Comparison of ENCODE assay signal across 20 mouse cellular contexts in the genomic region with DNA sequence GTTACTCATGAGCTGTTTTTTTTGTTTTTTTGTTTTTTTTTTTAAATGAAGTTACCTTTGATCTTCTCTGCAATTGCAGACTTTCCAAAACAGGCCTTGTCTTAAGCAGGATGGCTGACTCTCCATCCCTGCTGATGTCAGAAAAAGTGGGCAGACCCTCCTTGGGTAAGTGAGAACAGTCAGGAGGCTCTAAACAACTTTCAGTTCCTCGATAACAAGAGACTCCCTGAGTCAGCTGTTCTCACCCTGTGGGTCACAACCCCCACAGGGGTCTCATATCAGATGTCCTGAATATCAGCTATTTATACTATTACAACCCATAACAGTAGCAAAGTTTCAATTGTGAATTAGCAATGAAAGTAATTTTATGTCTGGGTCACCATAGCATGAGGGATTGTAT. TPM values are rescaled to one million over a fixed set of nuclear protein-coding genes. Genes with fewer than 3 reads are reported as not detected.
DNase-seq lines count a peak whose midpoint lies in the region; ATAC-seq and TF ChIP-seq lines count a peak whose summit lies in the region.
"Had no signal": no experiment of that assay in that cellular context is flagged by ENCODE, and none has a peak within 500 bp of the region (broad histone marks: within the 10 kb centered on the region; RNA-seq: fewer than 3 reads in every experiment).

No protein-coding gene starts in this region.

- TF ChIP-seq POLR2A in CH12.LX (IDR thresholded peaks at IDR 0.05; ENCODE audit: low read depth, low read length), result no peak

- TF ChIP-seq EP300 in CH12.LX (IDR thresholded peaks at IDR 0.05; ENCODE audit: low read length), result no peak

- intact Hi-C loops in left cerebral cortex, postnatal 10 days (cut with DNase I), result no loop called here

- dilution Hi-C loops in CH12.LX (cut with MboI; ENCODE audit: extremely low pct_ligation_motif_present, extremely low pct_unique_long_range_greater_than_20kb, low sequenced_read_pairs), result no loop called here

- H3K4me1 ChIP-seq in CH12.LX (ENCODE audit: control insufficient read depth in 1 of 2, insufficient read depth in 2 of 2), result peaks cover 13 to 49% of the 10 kb centered on the region in 2 experiments
- no peaks in the 10 kb centered on the region for H3K4me1 ChIP-seq in intestine, postnatal 0 days (replicated peaks; ENCODE audit: control insufficient read depth, insufficient read depth, low read length)

- no peaks in the 10 kb centered on the region for H3K9me3 ChIP-seq in CH12.LX (replicated peaks; ENCODE audit: low read length)
- H3K9me3 ChIP-seq in intestine, postnatal 0 days (ENCODE audit: control insufficient read depth), result no peaks in the 10 kb centered on the region
- H3K9me3 ChIP-seq: G1E had no signal

- no peak for ATAC-seq in intestine, postnatal 0 days
- ATAC-seq: activated CD4-positive, CD25-positive, alpha-beta regulatory T cell, adult 4 months; CD4-positive, CD25-positive, alpha-beta regulatory T cell, adult 4 months; Patski had no signal

- H3K27ac ChIP-seq in CH12.LX (ENCODE audit: insufficient read depth, low read depth), result no peak overlapping the region
- H3K27ac ChIP-seq in intestine, postnatal 0 days (ENCODE audit: low read depth, low read length), result no peak overlapping the region

- WGBS in intestine, postnatal 0 days, result 31% methylated on average over 1 of the region's 1 CpGs

- TF ChIP-seq RAD21 in CH12.LX (IDR thresholded peaks at IDR 0.05; ENCODE audit: low read depth, low read length), result no peak

- no peak overlapping the region for H3K4me3 ChIP-seq in CH12.LX (replicated peaks in 1 of 3; ENCODE audit: low read depth in 2 of 3, low read length in 2 of 3, poor library complexity in 1 of 3)
- H3K4me3 ChIP-seq in intestine, postnatal 0 days (ENCODE audit: low read depth, low read length), result no peak overlapping the region

- H3K4me2 ChIP-seq in CH12.LX (ENCODE audit: insufficient read depth, low read depth, poor library complexity, severe bottlenecking), result no peak overlapping the region
- H3K4me2 ChIP-seq in intestine, postnatal 0 days (replicated peaks; ENCODE audit: low read depth), result no peak overlapping the region

- no peaks in the 10 kb centered on the region for H3K27me3 ChIP-seq in CH12.LX (replicated peaks)
- no peaks in the 10 kb centered on the region for H3K27me3 ChIP-seq in intestine, postnatal 0 days (replicated peaks; ENCODE audit: control insufficient read depth, insufficient read depth, low read length)
- H3K27me3 ChIP-seq: Patski had no signal

- in situ Hi-C loops in CH12.LX (cut with MboI; ENCODE audit: low pct_ligation_motif_present, low pct_unique_long_range_greater_than_20kb, low sequenced_read_pairs), result no loop called here

- DNase-seq in CH12.LX (ENCODE audit: extremely low read depth) (peak; percentile 52), MN1 (ENCODE audit: low spot score) (peak; percentile 53)
- DNase-seq in left cerebral cortex, postnatal 10 days (ENCODE audit: extremely low spot score in 1 of 2, low spot score in 2 of 2), result no peak
- DNase-seq: adrenal gland, adult 2 months; adrenal gland, adult 8-10 months; adrenal gland, postnatal 10 days; adrenal gland, postnatal 14 days; adrenal gland, postnatal 25 days; adrenal gland, postnatal 36 days; B cell, adult 2 months; cerebellum, adult 11 months; cerebellum, adult 11-12 months; cerebellum, adult 18-20 months; cerebellum, adult 2 months; cerebellum, adult 8-10 months had no signal

- no peaks in the 10 kb centered on the region for H3K79me2 ChIP-seq in CH12.LX (replicated peaks; ENCODE audit: control insufficient read depth, extremely low read depth, insufficient read depth, poor library complexity, severe bottlenecking)

- H3K9ac ChIP-seq in CH12.LX (ENCODE audit: insufficient read depth, low read depth), result no peak overlapping the region
- H3K9ac ChIP-seq in intestine, postnatal 0 days (ENCODE audit: low read depth, low read length), result no peak overlapping the region

- H3K36me3 ChIP-seq in CH12.LX (replicated peaks in 1 of 2; ENCODE audit: control insufficient read depth in 1 of 2, insufficient read depth in 1 of 2, low read length in 1 of 2), result no peaks in the 10 kb centered on the region
- no peaks in the 10 kb centered on the region for H3K36me3 ChIP-seq in intestine, postnatal 0 days (ENCODE audit: control insufficient read depth, insufficient read depth)
- H3K36me3 ChIP-seq: G1E had no signal

- TF ChIP-seq CTCF in CH12.LX (conservative IDR thresholded peaks at IDR 0.05 in 1 of 2, IDR thresholded peaks at IDR 0.05 in 1 of 2; ENCODE audit: low read depth in 2 of 2, low read length in 2 of 2), result no peak
- no peak for TF ChIP-seq CTCF in intestine, postnatal 0 days (IDR thresholded peaks at IDR 0.05; ENCODE audit: low read depth)

TF ChIP-seq in CH12.LX, 34 proteins besides CTCF, POLR2A, EP300 and RAD21:
- TF ChIP-seq MAFK (IDR thresholded peaks at IDR 0.05; ENCODE audit: insufficient replicate concordance, low read length), result peak; percentile 92
- peak; percentile 78 for TF ChIP-seq ETS1 (conservative IDR thresholded peaks at IDR 0.05; ENCODE audit: low read depth, low read length)
- TF ChIP-seq RCOR1 (conservative IDR thresholded peaks at IDR 0.05; ENCODE audit: low read depth, low read length), result no peak
- TF ChIP-seq IRF4 (IDR thresholded peaks at IDR 0.05; ENCODE audit: low read depth, low read length), result peak; percentile 83

RNA-seq across cellular contexts. Expression of gene Tiam2, which starts 33.9 kb away (rescaled TPM):
- total RNA-seq in CH12.LX (2012; rRNA removed) (9.1 and 9.5 TPM in 2 replicates), CH12.LX (2014; rRNA removed) (5.9 and 6.4 TPM in 2 replicates)
- 9.4 and 10.2 TPM in 2 replicates for polyA plus RNA-seq in CH12.LX (2012; ENCODE audit: insufficient read length, low read depth)
- 1.9 and 2.1 TPM in 2 replicates for polyA plus RNA-seq in intestine, postnatal 0 days (2015; fragmentation: Nextera tagmentation; extraction: Ambion mirVana)
- total RNA-seq in left cerebral cortex, postnatal 10 days (2021), result 10 to 100 TPM; 60.8 to 61.2 TPM
- polyA plus RNA-seq: G1E had no signal

Comparison
In these comparisons a context has a peak if more than half of its experiments do, and no peak if none do; other contexts are left out.
1. DNase-seq: peak in CH12.LX (single experiment) and MN1 (single experiment); none in left cerebral cortex, postnatal 10 days (0 of 2).
2. RNA of gene Tiam2, which starts 33.9 kb away (total RNA-seq): 60.8 to 61.2 TPM in left cerebral cortex, postnatal 10 days; 5.9 to 9.5 TPM in CH12.LX; every median in the first group is over 4 times any median in the second.